ENCODE assay signal across 7 mouse cellular contexts in the genomic region with DNA sequence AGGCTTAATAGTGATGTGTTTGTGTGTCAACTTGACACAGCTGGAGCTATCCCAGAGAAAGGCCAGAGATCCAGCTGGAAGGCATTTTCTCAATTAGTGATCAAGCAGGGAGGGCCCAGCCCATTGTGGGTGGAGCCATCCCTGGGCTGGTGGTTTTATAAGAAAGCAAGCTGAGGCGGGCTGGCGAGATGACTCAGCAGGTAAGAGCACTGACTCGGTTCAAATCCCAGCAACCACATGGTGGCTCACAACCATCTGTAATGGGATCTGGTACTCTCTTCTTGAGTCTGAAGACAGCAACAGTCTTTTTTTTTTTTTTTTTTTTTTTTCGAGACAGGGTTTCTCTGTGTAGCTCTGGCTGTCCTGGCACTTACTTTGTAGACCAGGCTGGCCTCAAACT. TPM values are rescaled to one million over a fixed set of nuclear protein-coding genes. Genes with fewer than 3 reads are reported as not detected.
DNase-seq lines count a peak whose midpoint lies in the region; ATAC-seq and TF ChIP-seq lines count a peak whose summit lies in the region.
"Not testable (repeated sequence)": the region's sequence is repeated elsewhere in the genome, so short reads cannot be mapped to it uniquely, and the experiment has no call there.

No protein-coding gene starts in this region.

- H3K4me3 ChIP-seq in CH12.LX (replicated peaks in 1 of 3; ENCODE audit: low read depth in 2 of 3, low read length in 2 of 3, poor library complexity in 1 of 3); liver, embryonic 15.5 days (replicated peaks): not testable (repeated sequence)

- not testable (repeated sequence) for TF ChIP-seq EP300 in CH12.LX (IDR thresholded peaks at IDR 0.05; ENCODE audit: low read length)

- not testable (repeated sequence) for H3K27me3 ChIP-seq in CH12.LX (replicated peaks); liver, embryonic 15.5 days

- not testable (repeated sequence) for H3K9me3 ChIP-seq in CH12.LX (replicated peaks; ENCODE audit: low read length); liver, embryonic 15.5 days (replicated peaks)

- dilution Hi-C loops in CH12.LX (cut with MboI; ENCODE audit: extremely low pct_ligation_motif_present, extremely low pct_unique_long_range_greater_than_20kb, low sequenced_read_pairs), result not testable (repeated sequence)

- TF ChIP-seq RAD21 in CH12.LX (IDR thresholded peaks at IDR 0.05; ENCODE audit: low read depth, low read length), result peak; percentile 29

- H3K27ac ChIP-seq in CH12.LX (ENCODE audit: insufficient read depth, low read depth); liver, embryonic 15.5 days (replicated peaks): not testable (repeated sequence)

- TF ChIP-seq POLR2A in CH12.LX (IDR thresholded peaks at IDR 0.05; ENCODE audit: low read depth, low read length), result not testable (repeated sequence)

- not testable (repeated sequence) for H3K9ac ChIP-seq in CH12.LX (ENCODE audit: insufficient read depth, low read depth); liver, embryonic 15.5 days

- peaks cover 4 to 37% of the 10 kb centered on the region in 2 experiments; a peak in 3 of 4 replicates for H3K4me1 ChIP-seq in CH12.LX (ENCODE audit: control insufficient read depth in 1 of 2, insufficient read depth in 2 of 2)
- peaks cover 37% of the 10 kb centered on the region for H3K4me1 ChIP-seq in liver, embryonic 15.5 days (replicated peaks)

- DNase-seq in CH12.LX (ENCODE audit: extremely low read depth) (peak; percentile 85), WW6 (ENCODE audit: low read depth, low spot score) (peak; percentile 78)
- peak; percentile 63 for DNase-seq in embryo, embryonic 11 days
- peak; percentile 26 for DNase-seq in kidney, postnatal 14 days

- peaks cover 0 to 42% of the 10 kb centered on the region in 2 experiments for H3K36me3 ChIP-seq in CH12.LX (replicated peaks in 1 of 2; ENCODE audit: control insufficient read depth in 1 of 2, insufficient read depth in 1 of 2, low read length in 1 of 2)
- not testable (repeated sequence) for H3K36me3 ChIP-seq in liver, embryonic 15.5 days (replicated peaks)

- H3K79me2 ChIP-seq in CH12.LX (replicated peaks; ENCODE audit: control insufficient read depth, extremely low read depth, insufficient read depth, poor library complexity, severe bottlenecking), result not testable (repeated sequence)

- peak; percentile 50 for ATAC-seq in granulocyte monocyte progenitor cell, adult 5-6 weeks (replicated peaks; ENCODE audit: poor library complexity, severe bottlenecking)
- peak; percentile 76 for ATAC-seq in liver, embryonic 15.5 days (ENCODE audit: insufficient read depth)
- peak; percentile 89 for ATAC-seq in megakaryocyte progenitor cell, adult 5-6 weeks (replicated peaks; ENCODE audit: poor library complexity)

- 6% methylated on average over 4 of the region's 4 CpGs for WGBS in liver, embryonic 15.5 days (ENCODE audit: insufficient replicate concordance)

- H3K4me2 ChIP-seq in CH12.LX (ENCODE audit: insufficient read depth, low read depth, poor library complexity, severe bottlenecking); liver, embryonic 15.5 days: not testable (repeated sequence)

- TF ChIP-seq CTCF in CH12.LX (conservative IDR thresholded peaks at IDR 0.05 in 1 of 2, IDR thresholded peaks at IDR 0.05 in 1 of 2; ENCODE audit: low read depth in 2 of 2, low read length in 2 of 2), result peak in 1 of 2 experiments; percentile 29; a peak in 1 of 4 replicates

- in situ Hi-C loops in CH12.LX (cut with MboI; ENCODE audit: low pct_ligation_motif_present, low pct_unique_long_range_greater_than_20kb, low sequenced_read_pairs), result not testable (repeated sequence)

TF ChIP-seq in CH12.LX, 34 proteins besides CTCF, POLR2A, EP300 and RAD21:
- TF ChIP-seq MAFK (IDR thresholded peaks at IDR 0.05; ENCODE audit: insufficient replicate concordance, low read length), result peak; percentile 75; the same call in 1 of the 2 replicates
- peak; percentile 88 for TF ChIP-seq ZNF384 (IDR thresholded peaks at IDR 0.05; ENCODE audit: low read depth, low read length)

RNA-seq across cellular contexts. Expression of gene Rptor, which starts 58.8 kb away (rescaled TPM):
- total RNA-seq in CH12.LX (2012; rRNA removed) (26.7 and 29.3 TPM in 2 replicates), CH12.LX (2014; rRNA removed) (8.3 and 10.3 TPM in 2 replicates)
- polyA plus RNA-seq in CH12.LX (2012; ENCODE audit: insufficient read length, low read depth), result 28.3 and 33.1 TPM in 2 replicates
- 23.8 and 33.0 TPM in 2 replicates for total RNA-seq in granulocyte monocyte progenitor cell, adult 5-6 weeks (2014; fragmentation: Nextera tagmentation)
- total RNA-seq in granulocyte monocyte progenitor cell, adult 5-6 weeks (2017), result 13.7 and 20.9 TPM in 2 replicates
- 4.9 and 5.9 TPM in 2 replicates for polyA plus RNA-seq in liver, embryonic 15.5 days (2015; fragmentation: Nextera tagmentation; extraction: Ambion mirVana)
- 14.0 and 16.1 TPM in 2 replicates for total RNA-seq in megakaryocyte progenitor cell, adult 5-6 weeks (2015)
- total RNA-seq in megakaryocyte progenitor cell, adult 5-6 weeks (2017), result 13.2 and 17.8 TPM in 2 replicates

Comparison
In these comparisons a context has a peak if more than half of its experiments do, and no peak if none do; other contexts are left out.
1. DNase-seq: peak in every context shown above with its lines; median percentile 85 in CH12.LX; 78 in WW6; 63 in embryo, embryonic 11 days; 26 in kidney, postnatal 14 days.